Mouse (Mus musculus) G1E (cell line): Measurements from ENCODE around the gene 4930432K21Rik. TPM values are rescaled to one million over a fixed set of nuclear protein-coding genes. Genes with fewer than 3 reads are reported as not detected.

ENCODE experiments used
- ATAC-seq: 2 replicates; pipeline ENCODE4 v1.8.0; 2016; ENCODE audit warnings: mild to moderate bottlenecking; ENCODE audit not compliant: insufficient number of reproducible peaks, poor library complexity, low FRiP score, severe bottlenecking; ENCODE audit errors: extremely low read depth
- DNase-seq: peaks from one replicate; pipeline ENCODE4 v3.0.0; 2012; ENCODE audit warnings: low spot score
- H3K27me3 ChIP-seq: 2 replicates; pipeline ENCODE4 v1.6.1; 2012; ENCODE audit warnings: mild to moderate bottlenecking, low read length, inconsistent platforms; ENCODE audit not compliant: insufficient read depth
- H3K36me3 ChIP-seq: replicated peaks from 2 replicates; pipeline ENCODE3; 2012; ENCODE audit warnings: mild to moderate bottlenecking, inconsistent platforms
- H3K4me1 ChIP-seq: 2 replicates; pipeline ENCODE4 v1.6.1; 2012; ENCODE audit warnings: low read depth, low read length, inconsistent platforms, mixed read lengths; ENCODE audit not compliant: insufficient read depth
- H3K4me3 ChIP-seq: 2 replicates; pipeline ENCODE4 v1.5.1; 2012; ENCODE audit warnings: low read depth, mild to moderate bottlenecking, inconsistent platforms, low read length, moderate library complexity, mixed read lengths
- H3K9me3 ChIP-seq: replicated peaks from 2 replicates; pipeline ENCODE4 v1.6.1; 2012; ENCODE audit warnings: inconsistent platforms
- CTCF ChIP-seq: IDR thresholded peaks from 2 replicates; pipeline ENCODE4 v1.5.1; 2012; ENCODE audit warnings: low read depth, low read length, inconsistent platforms, mixed read lengths
- GATA1 ChIP-seq: IDR thresholded peaks from 2 replicates; pipeline ENCODE4 v1.6.1; 2012; ENCODE audit warnings: borderline replicate concordance, low read length, inconsistent platforms, mixed read lengths
- GATA2 ChIP-seq: IDR thresholded peaks from 2 replicates; pipeline ENCODE4 v1.6.1; 2012; ENCODE audit warnings: low read depth, low read length, inconsistent platforms, borderline replicate concordance
- POLR2AphosphoS5 ChIP-seq: IDR thresholded peaks from 2 replicates; pipeline ENCODE4 v1.6.1; 2012; ENCODE audit warnings: low read depth, low read length, inconsistent platforms; ENCODE audit not compliant: insufficient replicate concordance
- TAL1 ChIP-seq: conservative IDR thresholded peaks from 2 replicates; pipeline ENCODE4 v1.6.1; 2012; ENCODE audit warnings: low read depth, low read length, inconsistent platforms, mixed read lengths
- polyA plus RNA-seq: library from polyadenylated mRNA; stranded (reverse); fragments of >175 nt; gene quantifications from 2 replicates; pipeline ENCODE4 v1.2.3, GENCODE M21; 2012
- total RNA-seq, 2 experiments: library from RNA; stranded (forward) in 1 of 2; stranded (reverse) in 1 of 2; fragments of 200-1000 nt in 1 of 2; fragments of >200 nt in 1 of 2; fragmentation: Nextera tagmentation in 1 of 2; gene quantifications; 2 replicates each; pipeline ENCODE4 v1.2.3; 2014 to 2017

The 4930432K21Rik gene
- total and polyA plus RNA-seq, 3 experiments: 0.08 to 0.55 TPM; not detected in 1

- Histone ChIP-seq H3K4me3 (no peak overlapping the region), H3K36me3 (no peaks in the 10 kb centered on the region), H3K27me3 (peaks cover 43% of the 10 kb centered on the region), H3K4me1 (no peaks in the 10 kb centered on the region), H3K9me3 (no peaks in the 10 kb centered on the region)
- ATAC-seq (no peak), DNase-seq (no peak)
- no peak for TF ChIP-seq POLR2AphosphoS5
- no peak for TF ChIP-seq GATA1
- no peak for TF ChIP-seq CTCF
- TF ChIP-seq GATA2: no peak
- no peak for TF ChIP-seq TAL1
Measured at GRCm38 (mm10) chr8:84170096-84170495, 22.3 kb downstream of the 4930432K21Rik start.

DNA sequence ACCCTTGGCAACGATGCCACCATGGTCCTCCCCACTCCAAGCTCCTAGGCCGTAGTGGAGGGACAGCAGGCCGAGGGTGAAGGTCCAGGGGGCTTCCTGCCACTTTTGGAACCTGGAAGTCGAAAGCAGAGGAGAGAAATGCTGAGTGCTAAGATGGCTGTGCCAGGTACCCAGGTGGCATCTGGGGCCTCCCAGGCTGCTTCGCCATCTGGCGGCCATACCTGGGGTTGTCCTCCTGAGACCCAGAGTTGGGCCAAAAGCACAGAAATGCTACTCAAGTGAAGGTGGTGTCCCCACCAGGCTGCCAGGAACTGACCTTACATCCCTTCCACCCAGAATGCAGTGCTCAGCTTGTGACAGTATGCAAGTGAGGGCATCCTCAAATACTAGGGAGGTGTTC lies 26.0 kb downstream of the 4930432K21Rik start:
- Histone ChIP-seq H3K4me3 (no peak overlapping the region), H3K9me3 (no peaks in the 10 kb centered on the region), H3K27me3 (peaks cover 43% of the 10 kb centered on the region), H3K4me1 (no peaks in the 10 kb centered on the region), H3K36me3 (no peaks in the 10 kb centered on the region)
- ATAC-seq: no peak
- TF ChIP-seq GATA2 (no peak), POLR2AphosphoS5 (no peak), GATA1 (no peak), CTCF (no peak), TAL1 (no peak)
- no peak for DNase-seq

DNA sequence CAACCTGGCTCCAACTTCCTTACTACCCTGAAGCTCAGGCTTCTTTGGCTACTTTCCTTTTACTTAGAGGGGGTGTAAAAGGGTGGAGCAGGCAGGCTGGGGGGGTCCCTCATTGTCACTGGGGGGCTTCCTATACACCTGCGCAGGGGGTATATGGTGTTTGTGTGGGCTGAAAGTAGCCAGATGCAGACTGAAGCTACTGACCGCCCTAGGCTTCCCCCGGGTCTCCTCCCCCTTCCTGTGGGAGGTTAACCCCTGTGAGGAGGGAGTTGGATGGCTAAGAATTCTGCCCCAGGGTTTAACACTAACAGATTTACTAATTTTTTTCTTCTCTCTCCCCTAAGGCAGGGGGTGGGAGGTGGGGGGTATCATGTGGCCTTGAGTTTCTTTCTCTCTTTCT lies 28.7 kb downstream of the 4930432K21Rik start:
- Histone ChIP-seq H3K4me3 (no peak overlapping the region), H3K9me3 (no peaks in the 10 kb centered on the region), H3K27me3 (peaks cover 52% of the 10 kb centered on the region), H3K36me3 (no peaks in the 10 kb centered on the region), H3K4me1 (peaks cover 10% of the 10 kb centered on the region)
- no peak for ATAC-seq
- DNase-seq: no peak
- TF ChIP-seq TAL1 (no peak), GATA1 (no peak), CTCF (no peak), POLR2AphosphoS5 (no peak), GATA2 (no peak)

GRCm38 (mm10) chr8:84177405-84177804 lies 29.6 kb downstream of the 4930432K21Rik start:
- Histone ChIP-seq H3K4me3 (no peak overlapping the region), H3K9me3 (no peaks in the 10 kb centered on the region), H3K4me1 (peaks cover 10% of the 10 kb centered on the region), H3K36me3 (no peaks in the 10 kb centered on the region), H3K27me3 (peaks cover 44% of the 10 kb centered on the region)
- TF ChIP-seq CTCF (no peak), GATA1 (no peak), GATA2 (no peak), POLR2AphosphoS5 (no peak), TAL1 (no peak)
- ATAC-seq (no peak), DNase-seq (no peak)

DNA sequence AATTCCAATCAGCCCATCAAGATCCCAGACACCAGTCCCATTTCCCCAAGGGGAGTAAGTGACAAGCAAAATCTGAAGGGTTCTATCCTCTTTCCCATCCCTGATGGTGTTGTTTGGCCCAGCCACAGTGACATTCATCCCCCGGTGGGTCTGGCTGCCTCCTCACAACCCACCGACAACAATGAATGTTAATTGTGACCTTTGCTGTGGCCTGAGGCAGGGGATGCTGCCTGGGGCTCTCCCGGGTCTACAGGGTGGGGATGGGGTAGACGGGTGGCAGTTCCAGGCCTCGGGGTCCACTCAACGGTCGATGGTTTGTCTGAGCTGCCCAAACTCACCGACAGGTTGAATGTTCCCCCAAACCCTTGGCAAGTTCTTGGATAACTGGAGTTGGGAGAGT lies 30.8 kb downstream of the 4930432K21Rik start:
- Histone ChIP-seq H3K27me3 (peaks cover 42% of the 10 kb centered on the region), H3K9me3 (no peaks in the 10 kb centered on the region), H3K4me1 (peaks cover 10% of the 10 kb centered on the region), H3K36me3 (no peaks in the 10 kb centered on the region), H3K4me3 (no peak overlapping the region)
- TF ChIP-seq GATA2: no peak
- TF ChIP-seq GATA1: no peak
- TF ChIP-seq TAL1: no peak
- no peak for TF ChIP-seq POLR2AphosphoS5
- no peak for TF ChIP-seq CTCF
- no peak for ATAC-seq
- no peak for DNase-seq

DNA sequence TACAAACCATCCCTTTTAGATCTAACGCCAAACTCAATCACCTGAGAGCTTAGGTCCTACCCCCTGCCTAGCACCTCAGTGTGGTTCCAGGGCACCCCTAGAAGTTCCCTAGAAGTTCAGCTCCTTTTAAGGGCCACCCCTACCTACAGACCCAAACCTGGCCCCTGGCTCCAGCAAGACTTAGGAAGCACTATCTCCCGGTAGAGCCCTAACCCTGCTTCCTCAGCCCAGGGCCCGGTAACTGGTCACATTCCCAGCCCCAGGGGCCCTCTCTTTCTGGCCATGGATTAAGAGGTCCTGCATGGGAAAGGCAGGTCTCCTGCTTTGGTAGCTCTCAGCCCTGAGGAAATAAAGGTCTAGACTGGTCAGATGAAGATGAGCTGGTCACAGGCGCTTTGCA lies 32.1 kb downstream of the 4930432K21Rik start:
- Histone ChIP-seq H3K4me3 (no peak overlapping the region), H3K27me3 (peaks cover 44% of the 10 kb centered on the region), H3K36me3 (no peaks in the 10 kb centered on the region), H3K9me3 (no peaks in the 10 kb centered on the region), H3K4me1 (peaks cover 10% of the 10 kb centered on the region)
- no peak for DNase-seq
- no peak for ATAC-seq
- TF ChIP-seq CTCF: no peak

DNA sequence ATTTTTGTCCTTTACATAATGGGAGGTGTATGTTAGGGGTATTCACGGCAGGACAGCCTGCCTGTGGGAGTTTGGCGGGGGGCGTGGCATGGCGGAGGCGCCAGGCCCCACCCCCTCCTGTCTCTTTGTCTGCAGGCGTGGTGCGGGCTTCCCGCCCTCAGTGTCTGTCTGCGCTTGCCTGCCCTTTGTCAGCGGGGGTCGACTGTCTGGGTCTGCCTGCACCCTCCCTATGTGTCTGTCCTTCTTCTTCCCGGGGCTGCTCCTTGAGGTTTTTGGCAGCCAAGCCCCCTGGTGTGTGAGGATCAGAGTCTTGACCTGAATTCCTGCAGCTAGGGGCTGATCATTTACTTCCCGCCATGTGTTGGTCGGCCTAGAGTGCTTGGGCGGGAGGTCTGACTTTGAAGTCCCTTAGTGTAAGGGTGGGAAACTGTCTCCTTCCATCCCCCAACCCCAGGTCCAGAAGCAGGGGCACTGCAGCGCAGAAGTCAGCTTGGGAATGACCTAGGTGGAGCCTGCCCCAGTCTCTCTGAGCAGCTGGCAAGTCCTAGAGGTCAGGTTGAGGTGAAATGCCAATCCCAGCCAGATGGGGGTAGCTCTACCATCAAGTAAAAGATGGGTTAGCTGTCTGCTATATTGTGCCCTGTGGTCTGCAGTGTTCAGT lies 32.8 kb downstream of the 4930432K21Rik start:
- TF ChIP-seq CTCF (no peak), POLR2AphosphoS5 (no peak), TAL1 (no peak), GATA1 (no peak), GATA2 (no peak)

More for the DNA sequence above, 32.8 kb downstream of the 4930432K21Rik start:
- no peaks in the 10 kb centered on the region for H3K36me3 ChIP-seq
- H3K27me3 ChIP-seq: peaks cover 48% of the 10 kb centered on the region
- DNase-seq: no peak
- no peaks in the 10 kb centered on the region for H3K9me3 ChIP-seq
- no peak for ATAC-seq
- H3K4me3 ChIP-seq: peak overlapping the region; percentile 41; the same call in 1 of the 2 replicates
- H3K4me1 ChIP-seq: peaks cover 10% of the 10 kb centered on the region
